In the genomic region with DNA sequence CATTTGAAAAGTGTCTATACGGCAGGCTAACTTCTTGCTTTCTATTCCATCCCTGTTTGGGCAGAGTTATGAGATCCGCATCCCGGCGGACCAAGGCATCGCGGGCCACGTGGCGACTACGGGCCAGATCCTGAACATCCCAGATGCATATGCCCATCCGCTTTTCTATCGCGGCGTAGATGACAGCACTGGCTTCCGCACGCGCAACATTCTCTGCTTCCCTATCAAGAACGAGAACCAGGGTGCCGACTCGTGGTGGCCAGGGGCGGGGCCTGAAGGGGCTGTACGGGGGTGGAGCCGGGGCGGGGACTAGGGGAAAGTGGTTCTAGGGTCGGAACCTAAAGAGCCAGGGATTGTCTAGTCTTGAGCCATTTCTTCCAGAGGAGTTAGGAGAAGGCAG, we compare ENCODE assay signal across 9 mouse cellular contexts.
DNase-seq lines count a peak whose midpoint lies in the region; ATAC-seq lines count a peak whose summit lies in the region.
"Had no signal": no experiment of that assay in that cellular context is flagged by ENCODE, and none has a peak within 500 bp of the region (broad histone marks: within the 10 kb centered on the region; RNA-seq: fewer than 3 reads in every experiment).

No protein-coding gene starts in this region.

- peak; percentile 44 for DNase-seq in urinary bladder, postnatal 14 days (ENCODE audit: low spot score)
- no peak for DNase-seq in urinary bladder, postnatal 10 days (ENCODE audit: low spot score)
- peak; percentile 65 for DNase-seq in embryonic facial prominence, embryonic 10.5 days (ENCODE audit: low spot score)
- peak; percentile 32 for DNase-seq in lung, postnatal 14 days
- peak; percentile 59 for DNase-seq in thymus, postnatal 0 days (ENCODE audit: low spot score)
- no peak for DNase-seq in cerebellum, adult 11 months
- DNase-seq in layer of hippocampus, postnatal 14 days (ENCODE audit: low spot score in 2 of 2), result no peak

- peak overlapping the region; percentile 51 for H3K4me3 ChIP-seq in embryonic facial prominence, embryonic 10.5 days
- H3K4me3 ChIP-seq: erythroblast, embryonic 14.5 days had no signal

- H3K9me3 ChIP-seq in embryonic facial prominence, embryonic 10.5 days, result peaks cover 6% of the 10 kb centered on the region; the same call in 1 of the 2 replicates

- ATAC-seq in inflammation-experienced regulatory T-cells, adult 6 months, result peak; percentile 55

- peaks cover 51% of the 10 kb centered on the region for H3K27me3 ChIP-seq in embryonic facial prominence, embryonic 10.5 days (replicated peaks; ENCODE audit: low read depth, poor library complexity, severe bottlenecking)

- WGBS in embryonic facial prominence, embryonic 10.5 days, result 3% methylated on average over 24 of the region's 24 CpGs

- no peak overlapping the region for H3K27ac ChIP-seq in embryonic facial prominence, embryonic 10.5 days (replicated peaks)

- H3K36me3 ChIP-seq in embryonic facial prominence, embryonic 10.5 days (replicated peaks), result no peaks in the 10 kb centered on the region

- H3K4me1 ChIP-seq in embryonic facial prominence, embryonic 10.5 days, result peaks cover 26% of the 10 kb centered on the region

Comparison
In these comparisons a context has a peak if more than half of its experiments do, and no peak if none do; other contexts are left out.
1. DNase-seq: peak in urinary bladder, postnatal 14 days (single experiment), embryonic facial prominence, embryonic 10.5 days (single experiment), lung, postnatal 14 days (single experiment) and thymus, postnatal 0 days (single experiment); none in urinary bladder, postnatal 10 days (single experiment), cerebellum, adult 11 months (single experiment) and layer of hippocampus, postnatal 14 days (0 of 2).